Mouse (Mus musculus) heart, embryonic 16.5 days (tissue): ENCODE measurements around the gene 1700029F12Rik. TPM values are rescaled to one million over a fixed set of nuclear protein-coding genes. Genes with fewer than 3 reads are reported as not detected.

Experiments used
- ATAC-seq: fragments of 200-750 bp; cut with Nextera tagmentation; replicated peaks from 2 replicates; pipeline ENCODE4 v1.8.0; 2017; ENCODE audit warnings: moderate number of reproducible peaks; ENCODE audit not compliant: insufficient read depth, low FRiP score; ENCODE audit errors: extremely low read depth
- H3K27ac ChIP-seq: fragments of 300-500 bp; sonication (generic); 2 replicates; pipeline ENCODE4 v1.5.1; 2014; ENCODE audit warnings: mild to moderate bottlenecking, low read length, control low read depth, moderate library complexity
- H3K27me3 ChIP-seq: fragments of 300-500 bp; sonication (generic); 2 replicates; pipeline ENCODE4 v1.6.1; 2014; ENCODE audit warnings: low read length, mixed read lengths; ENCODE audit not compliant: control insufficient read depth, insufficient read depth
- H3K36me3 ChIP-seq: fragments of 300-500 bp; sonication (generic); 2 replicates; pipeline ENCODE4 v1.6.1; 2014; ENCODE audit not compliant: control insufficient read depth, insufficient read depth
- H3K4me1 ChIP-seq: fragments of 300-500 bp; sonication (generic); 2 replicates; pipeline ENCODE4 v1.6.1; 2014; ENCODE audit warnings: low read length, mixed read lengths; ENCODE audit not compliant: control insufficient read depth, insufficient read depth
- H3K4me2 ChIP-seq: fragments of 300-500 bp; sonication (generic); 2 replicates; pipeline ENCODE4 v1.6.1; 2014; ENCODE audit warnings: low read depth, mild to moderate bottlenecking, control low read depth, low read length
- H3K4me3 ChIP-seq: fragments of 300-500 bp; sonication (generic); 2 replicates; pipeline ENCODE4 v1.5.1; 2014; ENCODE audit warnings: mild to moderate bottlenecking, control low read depth, low read length
- H3K9ac ChIP-seq: fragments of 300-500 bp; sonication (generic); 2 replicates; pipeline ENCODE4 v1.6.1; 2014; ENCODE audit warnings: low read length, control low read depth
- H3K9me3 ChIP-seq: fragments of 300-500 bp; sonication (generic); replicated peaks from 2 replicates; pipeline ENCODE4 v1.6.1; 2016; ENCODE audit warnings: low read length; ENCODE audit not compliant: control insufficient read depth
- WGBS: fragments of 180-500 bp; shearing (Covaris S2); extraction: QIAGEN DNeasy Blood & Tissue Kit; methylation state at CpG from one replicate; pipeline ENCODE4 v1.1.7; 2014; 5-methylcytosine and 5-hydroxymethylcytosine counted together
- polyA plus RNA-seq: library from polyadenylated mRNA; unstranded; fragments of >200 nt; fragmentation: Nextera tagmentation; extraction: Ambion mirVana; gene quantifications from 2 replicates; pipeline ENCODE4 v1.2.1, GENCODE M21; 2015

1700029F12Rik gene
- polyA plus RNA-seq, 1 experiment from 2014 or later: not detected

DNA sequence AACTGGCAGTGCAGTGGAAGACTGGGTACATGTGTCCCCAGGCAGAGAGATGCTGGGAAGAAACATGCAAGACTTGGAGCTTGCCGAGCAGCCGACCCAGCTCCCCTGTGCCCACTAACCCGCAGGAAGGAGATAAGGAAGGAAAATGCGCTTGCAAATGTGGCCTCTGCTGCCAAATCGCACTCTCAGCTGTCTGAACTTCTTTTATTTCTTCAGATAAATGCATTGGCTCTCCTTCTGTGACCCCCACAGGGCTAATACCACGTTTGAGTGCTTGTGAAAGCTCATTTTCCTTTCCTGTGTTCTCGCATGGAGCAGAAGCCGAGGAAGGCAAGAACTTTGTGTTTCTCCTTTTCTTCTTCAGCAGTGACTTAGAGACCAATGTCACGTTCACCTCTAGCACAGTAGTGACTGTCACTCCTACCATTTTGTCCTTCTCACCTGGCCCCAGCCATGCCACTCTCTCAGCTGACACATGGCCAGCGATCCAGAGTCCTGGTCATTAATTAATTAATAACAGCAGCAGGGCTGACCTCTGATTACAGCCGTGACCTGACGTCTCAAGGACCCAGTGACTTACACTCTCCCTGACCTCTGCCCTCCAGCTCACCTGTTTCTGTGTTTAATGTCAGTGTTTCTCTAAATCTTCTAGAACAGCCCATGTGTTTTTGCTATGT lies 48.4 kb downstream of the 1700029F12Rik start:
- no peak for ATAC-seq
- Histone ChIP-seq H3K27me3 (no peaks in the 10 kb centered on the region), H3K27ac (no peak overlapping the region), H3K9me3 (no peaks in the 10 kb centered on the region), H3K9ac (no peak overlapping the region), H3K4me2 (0 out of 2 replicates have a peak overlapping the region, but pooled peaks have one; percentile 3), H3K4me3 (no peak overlapping the region), H3K36me3 (no peaks in the 10 kb centered on the region), H3K4me1 (0 out of 2 replicates have a peak, but pooled peaks cover 3% of the 10 kb centered on the region)
- 33% methylated on average over 12 of the region's 12 CpGs for WGBS

DNA sequence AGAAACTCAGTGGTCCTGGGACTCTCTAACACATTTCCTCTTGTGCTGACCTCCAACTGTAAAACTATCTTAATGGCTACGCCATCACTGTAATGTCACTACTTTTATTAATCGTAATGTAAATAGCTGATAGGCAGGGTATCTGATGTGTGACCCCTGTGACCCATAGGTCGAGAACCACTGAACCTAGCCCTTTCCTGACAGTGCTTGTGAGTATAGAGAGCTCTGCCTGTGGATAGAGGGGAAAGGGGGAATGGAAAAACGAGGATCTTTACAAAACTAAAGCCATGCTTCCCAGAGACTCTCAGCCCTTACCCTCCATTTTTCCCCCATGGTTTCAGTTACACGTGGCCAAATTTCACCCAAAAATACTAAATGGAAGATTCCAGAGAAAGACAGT lies 49.5 kb downstream of the 1700029F12Rik start:
- H3K9me3 ChIP-seq: no peaks in the 10 kb centered on the region
- H3K27me3 ChIP-seq: no peaks in the 10 kb centered on the region
- H3K36me3 ChIP-seq: no peaks in the 10 kb centered on the region
- ATAC-seq: no peak
- no peak overlapping the region for H3K9ac ChIP-seq
- no peak overlapping the region for H3K4me2 ChIP-seq
- no peak overlapping the region for H3K4me3 ChIP-seq
- H3K27ac ChIP-seq: no peak overlapping the region
- 80% methylated on average over 5 of the region's 5 CpGs for WGBS
- H3K4me1 ChIP-seq: 0 out of 2 replicates have a peak, but pooled peaks cover 3% of the 10 kb centered on the region

DNA sequence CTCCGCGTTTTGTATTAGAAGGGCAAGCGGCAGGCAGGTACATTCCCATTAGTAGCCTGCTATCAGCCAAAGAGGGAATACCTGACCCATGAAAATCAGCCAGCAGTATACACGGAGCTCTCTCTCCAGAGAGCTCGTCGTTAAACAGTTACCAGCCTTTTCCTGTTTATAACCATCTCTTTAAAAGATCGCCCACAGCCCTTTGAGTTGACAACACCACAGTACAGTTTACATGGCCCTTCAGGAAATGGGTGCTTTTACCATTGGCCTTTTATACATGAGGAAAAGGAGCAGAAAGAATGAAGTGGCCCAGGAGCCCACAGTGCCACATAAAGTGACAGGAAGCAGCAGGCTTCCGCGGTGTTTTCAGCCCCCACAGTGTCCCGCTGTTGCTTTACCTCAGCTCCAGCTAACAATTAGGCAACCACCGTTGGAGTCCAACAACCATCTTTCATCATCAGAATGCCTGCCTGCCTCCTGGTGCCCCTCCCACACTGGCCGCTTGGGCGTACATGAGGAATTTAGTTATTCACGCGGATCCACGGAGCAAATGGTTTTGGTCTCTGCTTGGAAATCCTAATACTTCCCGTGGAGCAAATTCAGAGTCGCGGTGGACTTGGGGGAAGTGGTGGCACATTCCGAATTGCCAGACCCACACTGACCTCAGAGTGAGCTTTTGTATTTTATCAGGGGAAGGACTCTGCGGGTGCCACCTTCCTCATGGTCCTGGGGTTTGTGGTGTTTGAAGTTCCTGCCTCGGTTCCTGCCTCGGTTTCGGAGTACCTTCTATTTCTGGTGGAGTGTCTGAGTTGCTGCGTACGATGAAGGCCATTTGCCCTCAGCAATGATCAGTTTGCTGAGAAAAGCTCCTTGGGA lies 50.7 kb downstream of the 1700029F12Rik start:
- no peak for ATAC-seq
- Histone ChIP-seq H3K27me3 (no peaks in the 10 kb centered on the region), H3K4me3 (peak overlapping the region; percentile 7), H3K27ac (no peak overlapping the region), H3K9ac (no peak overlapping the region), H3K9me3 (no peaks in the 10 kb centered on the region), H3K4me2 (peak overlapping the region; percentile 46), H3K4me1 (0 out of 2 replicates have a peak, but pooled peaks cover 3% of the 10 kb centered on the region), H3K36me3 (no peaks in the 10 kb centered on the region)
- 54% methylated on average over 26 of the region's 26 CpGs for WGBS

DNA sequence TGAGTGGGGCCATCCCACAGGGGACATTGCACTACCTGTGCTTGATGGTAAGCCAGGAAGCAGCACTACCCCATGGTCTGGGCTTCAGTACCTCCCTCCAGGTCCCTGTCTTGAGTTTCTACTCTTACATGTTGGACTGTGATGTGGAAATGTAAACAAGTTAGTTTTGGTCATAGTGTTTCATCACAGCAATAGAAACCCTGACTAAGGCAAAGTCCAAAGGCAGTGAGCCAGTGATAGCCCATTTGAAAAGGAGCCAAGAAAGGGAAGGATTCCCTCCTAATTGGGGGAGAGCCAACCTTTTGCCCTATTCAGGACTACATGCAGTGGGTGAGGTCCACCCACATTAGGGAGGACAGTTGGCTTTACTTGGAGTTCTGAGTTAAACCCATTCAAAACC lies 53.6 kb downstream of the 1700029F12Rik start:
- Histone ChIP-seq H3K4me2 (no peak overlapping the region), H3K4me1 (0 out of 2 replicates have a peak, but pooled peaks cover 3% of the 10 kb centered on the region), H3K9ac (no peak overlapping the region), H3K27ac (no peak overlapping the region), H3K36me3 (no peaks in the 10 kb centered on the region), H3K9me3 (no peaks in the 10 kb centered on the region), H3K27me3 (no peaks in the 10 kb centered on the region), H3K4me3 (no peak overlapping the region)
- ATAC-seq: no peak

- H3K9ac ChIP-seq: no peak overlapping the region
- H3K27ac ChIP-seq: no peak overlapping the region
- H3K4me2 ChIP-seq: no peak overlapping the region
- no peaks in the 10 kb centered on the region for H3K27me3 ChIP-seq
- 80% methylated on average over 6 of the region's 6 CpGs for WGBS
- no peak for ATAC-seq
- H3K9me3 ChIP-seq: no peaks in the 10 kb centered on the region
- H3K4me1 ChIP-seq: peaks cover 2% of the 10 kb centered on the region; the same call in 1 of the 2 replicates
- H3K36me3 ChIP-seq: no peaks in the 10 kb centered on the region
- H3K4me3 ChIP-seq: no peak overlapping the region
These were observed 57.1 kb downstream of the 1700029F12Rik start for GRCm38 (mm10) chr13:96976986-96977595.

GRCm38 (mm10) chr13:96973318-96973717 lies 60.8 kb downstream of the 1700029F12Rik start:
- ATAC-seq: no peak
- H3K27ac ChIP-seq: no peak overlapping the region
- H3K4me1 ChIP-seq: peaks cover 9% of the 10 kb centered on the region
- no peak overlapping the region for H3K4me2 ChIP-seq
- no peaks in the 10 kb centered on the region for H3K36me3 ChIP-seq
- H3K27me3 ChIP-seq: no peaks in the 10 kb centered on the region
- 90% methylated on average over 4 of the region's 4 CpGs for WGBS
- no peak overlapping the region for H3K4me3 ChIP-seq
- no peaks in the 10 kb centered on the region for H3K9me3 ChIP-seq
- H3K9ac ChIP-seq: no peak overlapping the region

Other genes starting within 250 kb of the 1700029F12Rik start
- 0.29 and 0.41 TPM in 2 replicates for gene Gcnt4, start 109.7 kb downstream of the 1700029F12Rik start, polyA plus RNA-seq
- gene Fam169a, start 32.9 kb upstream of the 1700029F12Rik start, polyA plus RNA-seq: 2.5 and 3.2 TPM in 2 replicates
- gene Gm6169, start 64.9 kb upstream of the 1700029F12Rik start, polyA plus RNA-seq: 2.4 and 9.4 TPM in 2 replicates
- gene Gfm2, start 103.6 kb upstream of the 1700029F12Rik start, polyA plus RNA-seq: 31.4 and 33.9 TPM in 2 replicates
- gene Nsa2, start 103.6 kb upstream of the 1700029F12Rik start, polyA plus RNA-seq: 37.4 and 41.8 TPM in 2 replicates
- 37.0 and 46.5 TPM in 2 replicates for gene Hexb, start 164.0 kb upstream of the 1700029F12Rik start, polyA plus RNA-seq
- 4.7 and 4.9 TPM in 2 replicates for gene Enc1, start 206.7 kb upstream of the 1700029F12Rik start, polyA plus RNA-seq